Mouse (Mus musculus) embryonic facial prominence, embryonic 14.5 days (tissue): Measurements from ENCODE around the gene Plce1. TPM values are rescaled to one million over a fixed set of nuclear protein-coding genes. Genes with fewer than 3 reads are reported as not detected.

Source experiments
- ATAC-seq: fragments of 200-750 bp; cut with Nextera tagmentation; 2 replicates; pipeline ENCODE4 v1.8.0; 2017; ENCODE audit warnings: low read depth, moderate number of reproducible peaks, moderate TSS enrichment
- DNase-seq: peaks from one replicate; pipeline ENCODE4 v3.0.0-alpha.2; 2015; ENCODE audit warnings: low spot score
- H3K27ac ChIP-seq: fragments of 300-500 bp; sonication (generic); replicated peaks from 2 replicates; pipeline ENCODE4 v1.5.1; 2014; ENCODE audit warnings: low read depth, mild to moderate bottlenecking, low read length, moderate library complexity
- H3K27me3 ChIP-seq: fragments of 300-500 bp; sonication (generic); replicated peaks from 2 replicates; pipeline ENCODE4 v1.6.1; 2014; ENCODE audit warnings: low read length; ENCODE audit not compliant: control insufficient read depth, insufficient read depth
- H3K36me3 ChIP-seq: fragments of 300-500 bp; sonication (generic); 2 replicates; pipeline ENCODE4 v1.6.1; 2014; ENCODE audit warnings: low read length, mixed read lengths; ENCODE audit not compliant: control insufficient read depth, insufficient read depth
- H3K4me1 ChIP-seq: fragments of 300-500 bp; sonication (generic); 2 replicates; pipeline ENCODE4 v1.6.1; 2014; ENCODE audit warnings: antibody characterized with exemption, low read length; ENCODE audit not compliant: control insufficient read depth, insufficient read depth
- H3K4me2 ChIP-seq: fragments of 300-500 bp; sonication (generic); 2 replicates; pipeline ENCODE4 v1.6.1; 2014; ENCODE audit warnings: low read depth, mild to moderate bottlenecking, low read length, moderate library complexity, mixed read lengths
- H3K4me3 ChIP-seq: fragments of 300-500 bp; sonication (generic); 2 replicates; pipeline ENCODE4 v1.5.1; 2014; ENCODE audit warnings: low read depth, mild to moderate bottlenecking, low read length
- H3K9ac ChIP-seq: fragments of 300-500 bp; sonication (generic); 2 replicates; pipeline ENCODE4 v1.6.1; 2014; ENCODE audit warnings: low read depth, mild to moderate bottlenecking, low read length, moderate library complexity, mixed read lengths
- H3K9me3 ChIP-seq: fragments of 300-500 bp; sonication (generic); 2 replicates; pipeline ENCODE4 v1.6.1; 2016; ENCODE audit warnings: low read length; ENCODE audit not compliant: control insufficient read depth
- whole genome bisulfite sequencing: fragments of 180-500 bp; shearing (Covaris S2); extraction: QIAGEN DNeasy Blood & Tissue Kit; methylation state at CpG from one replicate; pipeline ENCODE4 v1.1.7; 2014; 5-methylcytosine and 5-hydroxymethylcytosine counted together
- polyA plus RNA-seq: library from polyadenylated mRNA; unstranded; fragments of >200 nt; fragmentation: Nextera tagmentation; extraction: Ambion mirVana; gene quantifications from 2 replicates; pipeline ENCODE4 v1.2.1, GENCODE M21; 2014

Plce1 gene
- polyA plus RNA-seq, 1 experiment from 2014 or later: 10.8 TPM

GRCm38 (mm10) chr19:38615356-38615755 lies 134.4 kb downstream of the Plce1 start:
- DNase-seq: no peak
- Histone ChIP-seq H3K4me2 (no peak overlapping the region), H3K27me3 (no peaks in the 10 kb centered on the region), H3K9ac (no peak overlapping the region), H3K36me3 (no peaks in the 10 kb centered on the region), H3K27ac (no peak overlapping the region), H3K4me3 (no peak overlapping the region), H3K9me3 (no peaks in the 10 kb centered on the region), H3K4me1 (no peaks in the 10 kb centered on the region)
- 54% methylated on average over 6 of the region's 6 CpGs for WGBS
- no peak for ATAC-seq

- H3K4me2 ChIP-seq: no peak overlapping the region
- H3K36me3 ChIP-seq: no peaks in the 10 kb centered on the region
- H3K27ac ChIP-seq: no peak overlapping the region
- ATAC-seq (no peak), DNase-seq (no peak)
- no peak overlapping the region for H3K4me3 ChIP-seq
- no peaks in the 10 kb centered on the region for H3K4me1 ChIP-seq
- H3K9ac ChIP-seq: no peak overlapping the region
- no peaks in the 10 kb centered on the region for H3K27me3 ChIP-seq
- 67% methylated on average over 4 of the region's 4 CpGs for WGBS
- no peaks in the 10 kb centered on the region for H3K9me3 ChIP-seq
Measured at GRCm38 (mm10) chr19:38620134-38620533, 139.2 kb downstream of the Plce1 start.

- Histone ChIP-seq H3K36me3 (no peaks in the 10 kb centered on the region), H3K27me3 (no peaks in the 10 kb centered on the region), H3K27ac (no peak overlapping the region), H3K4me3 (no peak overlapping the region), H3K9ac (no peak overlapping the region), H3K4me2 (no peak overlapping the region), H3K4me1 (no peaks in the 10 kb centered on the region), H3K9me3 (no peaks in the 10 kb centered on the region)
- DNase-seq (peak; percentile 46), ATAC-seq (no peak; the same call in 1 of the 2 replicates)
- WGBS: 78% methylated on average over 10 of the region's 10 CpGs
Measured at GRCm38 (mm10) chr19:38621546-38621945, 140.6 kb downstream of the Plce1 start.

- Histone ChIP-seq H3K4me2 (no peak overlapping the region), H3K4me3 (no peak overlapping the region), H3K36me3 (no peaks in the 10 kb centered on the region), H3K27ac (no peak overlapping the region), H3K9me3 (no peaks in the 10 kb centered on the region), H3K27me3 (no peaks in the 10 kb centered on the region), H3K4me1 (no peaks in the 10 kb centered on the region), H3K9ac (no peak overlapping the region)
- WGBS: 75% methylated on average over 9 of the region's 9 CpGs
- DNase-seq (no peak), ATAC-seq (no peak)
Measured at GRCm38 (mm10) chr19:38626246-38627015, 145.5 kb downstream of the Plce1 start.

GRCm38 (mm10) chr19:38627075-38627768 lies 146.3 kb downstream of the Plce1 start:
- ATAC-seq (no peak), DNase-seq (no peak)

GRCm38 (mm10) chr19:38632251-38632650 lies 151.3 kb downstream of the Plce1 start:
- WGBS: 65% methylated on average over 3 of the region's 3 CpGs
- DNase-seq: no peak
- no peak for ATAC-seq
- no peaks in the 10 kb centered on the region for H3K9me3 ChIP-seq
- no peak overlapping the region for H3K4me2 ChIP-seq
- no peak overlapping the region for H3K27ac ChIP-seq
- no peak overlapping the region for H3K4me3 ChIP-seq
- H3K27me3 ChIP-seq: no peaks in the 10 kb centered on the region
- no peak overlapping the region for H3K9ac ChIP-seq
- no peaks in the 10 kb centered on the region for H3K36me3 ChIP-seq
- 0 out of 2 replicates have a peak, but pooled peaks cover 8% of the 10 kb centered on the region for H3K4me1 ChIP-seq

More at GRCm38 (mm10) chr19:38627075-38627768, 146.3 kb downstream of the Plce1 start:
- no peaks in the 10 kb centered on the region for H3K27me3 ChIP-seq
- H3K9ac ChIP-seq: no peak overlapping the region
- 65% methylated on average over 9 of the region's 9 CpGs for WGBS
- H3K9me3 ChIP-seq: no peaks in the 10 kb centered on the region
- H3K27ac ChIP-seq: no peak overlapping the region
- no peak overlapping the region for H3K4me3 ChIP-seq
- H3K4me2 ChIP-seq: no peak overlapping the region
- no peaks in the 10 kb centered on the region for H3K36me3 ChIP-seq
- no peaks in the 10 kb centered on the region for H3K4me1 ChIP-seq

- Histone ChIP-seq H3K36me3 (no peaks in the 10 kb centered on the region), H3K27ac (no peak overlapping the region), H3K27me3 (no peaks in the 10 kb centered on the region), H3K4me2 (no peak overlapping the region), H3K4me3 (no peak overlapping the region), H3K4me1 (0 out of 2 replicates have a peak, but pooled peaks cover 8% of the 10 kb centered on the region), H3K9me3 (no peaks in the 10 kb centered on the region), H3K9ac (no peak overlapping the region)
- 44% methylated on average over 5 of the region's 5 CpGs for WGBS
- DNase-seq (no peak), ATAC-seq (no peak)
Measured at GRCm38 (mm10) chr19:38633306-38633705, 152.4 kb downstream of the Plce1 start.

- Histone ChIP-seq H3K27ac (no peak overlapping the region), H3K4me3 (no peak overlapping the region), H3K9ac (no peak overlapping the region), H3K4me1 (no peaks in the 10 kb centered on the region), H3K36me3 (no peaks in the 10 kb centered on the region), H3K4me2 (no peak overlapping the region), H3K27me3 (no peaks in the 10 kb centered on the region), H3K9me3 (no peaks in the 10 kb centered on the region)
- DNase-seq (no peak), ATAC-seq (no peak)
- 86% methylated on average over 3 of the region's 3 CpGs for WGBS
Measured at GRCm38 (mm10) chr19:38639050-38639449, 158.1 kb downstream of the Plce1 start.
